Mouse (Mus musculus) limb, embryonic 14.5 days (tissue): ENCODE data around the gene Elmo1. TPM values are rescaled to one million over a fixed set of nuclear protein-coding genes. Genes with fewer than 3 reads are reported as not detected.

Source experiments
- ATAC-seq: fragments of 200-750 bp; cut with Nextera tagmentation; 2 replicates; pipeline ENCODE4 v1.8.0; 2017; ENCODE audit warnings: low read depth, moderate number of reproducible peaks, moderate TSS enrichment; ENCODE audit not compliant: low FRiP score
- DNase-seq: peaks from one replicate; pipeline ENCODE4 v3.0.0-alpha.2; 2015; ENCODE audit warnings: low spot score
- H3K27ac ChIP-seq: fragments of 300-500 bp; sonication (generic); replicated peaks from 2 replicates; pipeline ENCODE4 v1.5.1; 2014; ENCODE audit warnings: low read depth, mild to moderate bottlenecking, low read length, moderate library complexity, mixed read lengths
- H3K27me3 ChIP-seq: fragments of 300-500 bp; sonication (generic); 2 replicates; pipeline ENCODE4 v1.6.1; 2014; ENCODE audit warnings: low read length, mixed read lengths; ENCODE audit not compliant: control insufficient read depth, insufficient read depth
- H3K36me3 ChIP-seq: fragments of 300-500 bp; sonication (generic); 2 replicates; pipeline ENCODE4 v1.6.1; 2014; ENCODE audit warnings: mild to moderate bottlenecking, low read length, moderate library complexity, mixed read lengths; ENCODE audit not compliant: control insufficient read depth, insufficient read depth
- H3K4me1 ChIP-seq: fragments of 300-500 bp; sonication (generic); 2 replicates; pipeline ENCODE4 v1.6.1; 2014; ENCODE audit warnings: antibody characterized with exemption, low read length, mixed read lengths; ENCODE audit not compliant: control insufficient read depth, insufficient read depth
- H3K4me2 ChIP-seq: fragments of 300-500 bp; sonication (generic); replicated peaks from 2 replicates; pipeline ENCODE4 v1.6.1; 2014; ENCODE audit warnings: low read depth, mild to moderate bottlenecking, low read length, moderate library complexity; ENCODE audit not compliant: severe bottlenecking
- H3K4me3 ChIP-seq: fragments of 300-500 bp; sonication (generic); replicated peaks from 2 replicates; pipeline ENCODE4 v1.5.1; 2014; ENCODE audit warnings: low read length
- H3K9ac ChIP-seq: fragments of 300-500 bp; sonication (generic); 2 replicates; pipeline ENCODE4 v1.6.1; 2014; ENCODE audit warnings: mild to moderate bottlenecking, low read depth, low read length, moderate library complexity; ENCODE audit not compliant: severe bottlenecking
- H3K9me3 ChIP-seq: fragments of 300-500 bp; sonication (generic); 2 replicates; pipeline ENCODE4 v1.6.1; 2016; ENCODE audit warnings: low read length; ENCODE audit not compliant: control insufficient read depth
- POLR2A ChIP-seq: fragments of 200-500 bp; IDR thresholded peaks from 2 replicates; pipeline ENCODE4 v1.8.0; 2012; ENCODE audit warnings: inconsistent platforms, mild to moderate bottlenecking, moderate library complexity, borderline replicate concordance; ENCODE audit not compliant: insufficient read depth, insufficient read length; ENCODE audit errors: extremely low read depth
- WGBS: fragments of 180-500 bp; shearing (Covaris S2); extraction: QIAGEN DNeasy Blood & Tissue Kit; methylation state at CpG from one replicate; pipeline ENCODE4 v1.1.7; 2014; 5-methylcytosine and 5-hydroxymethylcytosine counted together
- polyA plus RNA-seq, 2 experiments: library from polyadenylated mRNA; depleted of rRNA in 1 of 2; stranded (reverse) in 1 of 2; unstranded in 1 of 2; fragments of >200 nt; fragmentation: Nextera tagmentation in 1 of 2; extraction: Ambion mirVana in 1 of 2; gene quantifications; 2 replicates each; pipeline versions ENCODE4 v1.2.1 to v1.2.3; 2012 to 2014

Gene Elmo1
- polyA plus RNA-seq, 2 experiments: 12.8 TPM

GRCm38 (mm10) chr13:20057926-20058325 is 32.5 kb upstream of the Elmo1 start:
- H3K9ac ChIP-seq: no peak overlapping the region
- ATAC-seq (no peak), DNase-seq (no peak)
- H3K4me1 ChIP-seq: no peaks in the 10 kb centered on the region
- no peak for TF ChIP-seq POLR2A
- H3K4me2 ChIP-seq: no peak overlapping the region
- no peaks in the 10 kb centered on the region for H3K36me3 ChIP-seq
- 100% methylated on average over 1 of the region's 1 CpGs for WGBS
- no peak overlapping the region for H3K4me3 ChIP-seq
- H3K27ac ChIP-seq: no peak overlapping the region
- no peaks in the 10 kb centered on the region for H3K27me3 ChIP-seq
- H3K9me3 ChIP-seq: no peaks in the 10 kb centered on the region

GRCm38 (mm10) chr13:20061031-20061430 is 29.4 kb upstream of the Elmo1 start:
- no peak overlapping the region for H3K4me2 ChIP-seq
- no peaks in the 10 kb centered on the region for H3K9me3 ChIP-seq
- no peak overlapping the region for H3K9ac ChIP-seq
- no peak for ATAC-seq
- no peak overlapping the region for H3K4me3 ChIP-seq
- no peak overlapping the region for H3K27ac ChIP-seq
- no peak for TF ChIP-seq POLR2A
- no peaks in the 10 kb centered on the region for H3K4me1 ChIP-seq
- DNase-seq: no peak
- H3K36me3 ChIP-seq: no peaks in the 10 kb centered on the region
- H3K27me3 ChIP-seq: no peaks in the 10 kb centered on the region
- WGBS: 70% methylated on average over 5 of the region's 5 CpGs

GRCm38 (mm10) chr13:20063331-20063730 is 27.1 kb upstream of the Elmo1 start:
- 50% methylated on average over 5 of the region's 5 CpGs for WGBS
- Histone ChIP-seq H3K27me3 (no peaks in the 10 kb centered on the region), H3K9ac (no peak overlapping the region), H3K9me3 (no peaks in the 10 kb centered on the region), H3K4me2 (no peak overlapping the region), H3K27ac (no peak overlapping the region), H3K4me3 (no peak overlapping the region), H3K36me3 (no peaks in the 10 kb centered on the region), H3K4me1 (no peaks in the 10 kb centered on the region)
- TF ChIP-seq POLR2A: no peak
- ATAC-seq (no peak), DNase-seq (no peak)

DNA sequence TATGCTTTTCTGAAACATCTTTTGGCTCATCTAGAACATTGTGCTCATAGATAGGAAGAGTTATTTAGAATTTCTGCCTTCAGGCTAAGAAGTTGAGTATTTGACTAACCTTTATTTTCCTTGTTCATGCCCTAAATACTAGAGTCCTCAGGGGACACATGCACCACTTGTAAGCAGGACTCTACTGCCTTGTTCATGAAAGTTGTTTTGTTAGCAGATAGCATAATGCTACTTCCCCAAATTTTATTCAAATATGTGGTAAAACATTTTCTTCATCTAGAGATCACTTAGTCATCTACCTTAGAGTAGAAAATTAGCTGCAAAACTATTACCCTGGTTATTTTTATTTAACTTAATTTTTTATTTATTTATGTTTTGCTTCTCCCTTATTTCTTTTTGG is 18.4 kb upstream of the Elmo1 start:
- Histone ChIP-seq H3K36me3 (no peaks in the 10 kb centered on the region), H3K27ac (no peak overlapping the region), H3K4me3 (no peak overlapping the region), H3K4me2 (no peak overlapping the region), H3K4me1 (no peaks in the 10 kb centered on the region), H3K9me3 (no peaks in the 10 kb centered on the region), H3K27me3 (no peaks in the 10 kb centered on the region), H3K9ac (no peak overlapping the region)
- ATAC-seq (no peak), DNase-seq (no peak)
- TF ChIP-seq POLR2A: no peak

GRCm38 (mm10) chr13:20072994-20073393 is 17.4 kb upstream of the Elmo1 start:
- 82% methylated on average over 5 of the region's 5 CpGs for WGBS

GRCm38 (mm10) chr13:20076521-20076920 is 13.9 kb upstream of the Elmo1 start:
- H3K4me1 ChIP-seq: no peaks in the 10 kb centered on the region
- 73% methylated on average over 1 of the region's 1 CpGs for WGBS
- no peak for TF ChIP-seq POLR2A
- DNase-seq: no peak
- H3K27ac ChIP-seq: no peak overlapping the region
- H3K27me3 ChIP-seq: no peaks in the 10 kb centered on the region
- no peak for ATAC-seq
- H3K4me2 ChIP-seq: no peak overlapping the region
- H3K4me3 ChIP-seq: no peak overlapping the region
- H3K9me3 ChIP-seq: no peaks in the 10 kb centered on the region
- H3K36me3 ChIP-seq: no peaks in the 10 kb centered on the region
- H3K9ac ChIP-seq: no peak overlapping the region

More at GRCm38 (mm10) chr13:20072994-20073393, 17.4 kb upstream of the Elmo1 start:
- H3K27me3 ChIP-seq: no peaks in the 10 kb centered on the region
- no peak overlapping the region for H3K4me3 ChIP-seq
- no peak overlapping the region for H3K4me2 ChIP-seq
- ATAC-seq: no peak
- no peaks in the 10 kb centered on the region for H3K9me3 ChIP-seq
- no peak for DNase-seq
- H3K9ac ChIP-seq: no peak overlapping the region
- H3K4me1 ChIP-seq: no peaks in the 10 kb centered on the region
- no peak for TF ChIP-seq POLR2A
- H3K36me3 ChIP-seq: no peaks in the 10 kb centered on the region
- H3K27ac ChIP-seq: no peak overlapping the region
